Mouse (Mus musculus) limb, embryonic 10.5 days (tissue): ENCODE measurements around the gene Ap1s3. TPM values are rescaled to one million over a fixed set of nuclear protein-coding genes. Genes with fewer than 3 reads are reported as not detected.

Experiments used
- DNase-seq: peaks from one replicate; pipeline ENCODE4 v3.0.0-alpha.2; 2017; ENCODE audit warnings: low spot score
- H3K27ac ChIP-seq: fragments of 300-500 bp; sonication (generic); 2 replicates; pipeline ENCODE4 v1.5.1; 2016; ENCODE audit warnings: mild to moderate bottlenecking
- H3K27me3 ChIP-seq: fragments of 300-500 bp; sonication (generic); 2 replicates; pipeline ENCODE4 v1.6.1; 2016; ENCODE audit warnings: low read depth, mild to moderate bottlenecking; ENCODE audit not compliant: poor library complexity, severe bottlenecking
- H3K36me3 ChIP-seq: fragments of 300-500 bp; sonication (generic); 2 replicates; pipeline ENCODE4 v1.6.1; 2016; ENCODE audit warnings: mild to moderate bottlenecking, moderate library complexity
- H3K4me1 ChIP-seq: fragments of 300-500 bp; sonication (generic); 2 replicates; pipeline ENCODE4 v1.6.1; 2016
- H3K4me3 ChIP-seq: fragments of 300-500 bp; sonication (generic); 2 replicates; pipeline ENCODE4 v1.5.1; 2016; ENCODE audit warnings: mild to moderate bottlenecking, moderate library complexity
- H3K9me3 ChIP-seq: fragments of 300-500 bp; sonication (generic); replicated peaks from 2 replicates; pipeline ENCODE4 v1.6.1; 2016; ENCODE audit warnings: mild to moderate bottlenecking
- WGBS: fragments of 180-500 bp; shearing (Covaris S2); methylation state at CpG from one replicate; pipeline ENCODE4 v1.1.7; 2016; 5-methylcytosine and 5-hydroxymethylcytosine counted together
- polyA plus RNA-seq: library from polyadenylated mRNA; unstranded; fragments of >200 nt; fragmentation: Nextera tagmentation; extraction: Ambion mirVana; gene quantifications from 2 replicates; pipeline ENCODE4 v1.2.1, GENCODE M21; 2016

The Ap1s3 gene
- polyA plus RNA-seq, 1 experiment from 2014 or later, result 0.99 TPM

DNA sequence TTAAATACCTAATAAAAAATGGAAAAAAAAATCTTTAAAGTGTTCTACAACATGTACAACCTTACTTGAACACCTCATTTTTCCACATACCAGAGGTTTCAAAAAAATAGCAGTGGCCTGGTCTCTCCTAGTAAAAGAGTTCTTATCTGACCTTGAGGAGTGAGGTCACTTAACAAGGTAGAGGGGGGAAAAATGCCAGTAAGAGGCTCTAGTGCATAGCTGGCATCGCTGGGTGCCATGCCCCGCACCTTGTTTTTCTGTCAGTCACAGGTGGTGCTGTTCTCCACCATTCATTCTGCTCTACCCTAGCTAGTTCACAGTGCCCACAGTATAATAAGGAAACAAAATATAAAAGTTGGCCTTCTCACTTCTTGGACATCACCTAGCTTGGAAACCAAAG is 16.8 kb downstream of the Ap1s3 start:
- no peaks in the 10 kb centered on the region for H3K27me3 ChIP-seq
- H3K36me3 ChIP-seq, result no peaks in the 10 kb centered on the region
- 89% methylated on average over 2 of the region's 2 CpGs for WGBS
- no peak overlapping the region for H3K4me3 ChIP-seq
- H3K4me1 ChIP-seq, result no peaks in the 10 kb centered on the region
- no peak for DNase-seq
- H3K9me3 ChIP-seq, result no peaks in the 10 kb centered on the region
- no peak overlapping the region for H3K27ac ChIP-seq

DNA sequence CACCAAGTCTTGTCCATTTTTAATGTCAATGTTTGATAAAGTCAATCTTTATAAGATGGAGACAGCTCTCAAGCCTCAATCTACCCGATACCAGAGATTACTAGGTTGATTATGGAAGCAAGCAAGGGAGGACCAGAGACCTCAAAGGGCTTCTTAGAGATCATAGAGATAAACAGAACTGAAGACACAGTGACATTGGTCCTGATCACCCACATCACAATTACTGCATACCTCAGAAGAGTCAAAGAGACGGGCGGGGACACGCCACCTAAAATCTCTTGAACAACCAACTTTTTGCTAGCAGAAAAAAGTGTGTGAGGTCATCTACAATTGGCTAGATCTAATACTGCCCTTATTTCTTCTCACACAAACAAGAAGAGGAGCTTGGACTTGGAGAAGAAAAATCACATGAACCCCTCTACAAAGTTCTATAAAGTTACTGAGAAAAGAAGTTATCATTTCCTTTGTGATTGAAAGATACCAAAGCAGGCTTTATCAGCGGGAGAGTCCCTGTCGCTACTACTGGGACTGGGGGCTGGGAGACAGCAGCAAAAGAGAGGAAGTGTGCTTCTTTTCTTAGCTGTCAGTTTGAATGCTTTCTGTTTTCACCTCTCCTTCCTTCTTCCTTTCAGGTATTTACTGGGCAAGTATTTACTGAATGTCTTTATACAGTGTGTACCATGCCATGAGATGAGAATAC is 28.2 kb downstream of the Ap1s3 start:
- no peak overlapping the region for H3K4me3 ChIP-seq
- H3K9me3 ChIP-seq, result no peaks in the 10 kb centered on the region
- DNase-seq, result no peak
- H3K27ac ChIP-seq, result no peak overlapping the region
- H3K4me1 ChIP-seq, result peaks cover 4% of the 10 kb centered on the region; the same call in 1 of the 2 replicates
- WGBS, result 92% methylated on average over 6 of the region's 6 CpGs
- no peaks in the 10 kb centered on the region for H3K36me3 ChIP-seq
- H3K27me3 ChIP-seq, result no peaks in the 10 kb centered on the region

DNA sequence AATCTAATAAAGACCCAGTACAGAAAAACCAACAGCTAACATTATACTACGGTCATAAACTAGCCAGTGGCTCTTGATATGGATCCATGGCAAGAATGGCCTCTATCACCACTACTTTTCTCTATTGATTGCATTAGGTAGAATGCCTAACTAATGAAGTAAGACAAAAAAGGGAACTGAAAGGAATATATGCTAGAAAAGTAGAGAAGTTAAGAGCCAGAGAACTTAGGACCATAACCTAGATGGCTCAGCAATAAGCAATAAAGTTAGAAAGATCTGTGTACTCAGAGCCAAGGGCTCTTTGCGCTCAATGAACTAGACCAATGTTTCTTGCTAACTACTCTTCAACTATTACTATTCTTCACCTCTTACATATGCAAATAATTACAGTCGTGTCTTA is 29.1 kb downstream of the Ap1s3 start:
- no peak for DNase-seq
- Histone ChIP-seq H3K4me1 (peaks cover 4% of the 10 kb centered on the region; the same call in 1 of the 2 replicates), H3K27me3 (no peaks in the 10 kb centered on the region), H3K9me3 (no peaks in the 10 kb centered on the region), H3K4me3 (no peak overlapping the region), H3K36me3 (no peaks in the 10 kb centered on the region), H3K27ac (no peak overlapping the region)
- 91% methylated on average over 3 of the region's 3 CpGs for WGBS

DNA sequence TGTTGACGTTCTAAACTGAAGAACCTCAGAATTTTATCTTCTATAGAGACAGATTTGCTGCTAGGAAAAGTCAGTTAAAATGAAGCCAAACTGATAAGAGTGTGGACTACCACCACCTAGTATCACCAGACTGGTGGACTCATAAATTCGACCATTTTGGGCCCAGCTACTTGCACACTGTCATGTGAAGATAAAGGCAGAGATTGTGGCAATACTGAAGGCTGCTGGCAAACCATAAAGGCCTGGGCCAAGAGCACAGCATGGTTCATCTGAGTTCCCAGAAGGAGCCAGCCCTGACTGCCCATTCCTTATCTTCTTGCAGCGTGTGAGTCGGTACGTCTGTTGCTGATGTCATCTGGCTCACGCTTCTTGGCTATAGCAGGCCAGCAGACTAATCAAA is 30.4 kb downstream of the Ap1s3 start:
- 87% methylated on average over 6 of the region's 6 CpGs for WGBS
- H3K27me3 ChIP-seq, result no peaks in the 10 kb centered on the region
- no peak overlapping the region for H3K4me3 ChIP-seq
- H3K4me1 ChIP-seq, result peaks cover 4% of the 10 kb centered on the region; the same call in 1 of the 2 replicates
- DNase-seq, result no peak
- H3K27ac ChIP-seq, result no peak overlapping the region
- H3K9me3 ChIP-seq, result no peaks in the 10 kb centered on the region
- no peaks in the 10 kb centered on the region for H3K36me3 ChIP-seq

DNA sequence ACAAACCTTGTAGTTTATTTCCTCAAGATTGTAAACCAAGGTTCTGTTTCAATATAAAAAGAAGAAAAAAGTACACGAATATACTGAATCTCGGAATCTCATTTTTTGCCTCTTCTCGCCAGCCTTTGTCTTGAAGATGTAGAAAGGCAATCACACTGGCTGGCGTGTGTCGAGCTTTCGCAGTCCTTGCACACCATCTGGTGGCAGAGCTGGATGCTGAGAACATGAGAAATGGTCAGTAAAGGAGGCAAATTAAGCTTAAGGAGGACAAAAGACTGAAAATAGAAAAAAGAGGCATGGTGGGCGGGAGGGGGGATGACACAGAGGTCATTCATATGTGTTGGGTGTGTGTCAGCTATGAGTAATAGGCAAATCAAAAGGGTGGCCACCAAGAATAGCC is 31.6 kb downstream of the Ap1s3 start:
- no peaks in the 10 kb centered on the region for H3K27me3 ChIP-seq
- no peaks in the 10 kb centered on the region for H3K9me3 ChIP-seq
- no peaks in the 10 kb centered on the region for H3K36me3 ChIP-seq
- WGBS, result 86% methylated on average over 7 of the region's 7 CpGs
- no peak overlapping the region for H3K27ac ChIP-seq
- peak; percentile 56 for DNase-seq
- no peak overlapping the region for H3K4me3 ChIP-seq
- peaks cover 4% of the 10 kb centered on the region; the same call in 1 of the 2 replicates for H3K4me1 ChIP-seq

DNA sequence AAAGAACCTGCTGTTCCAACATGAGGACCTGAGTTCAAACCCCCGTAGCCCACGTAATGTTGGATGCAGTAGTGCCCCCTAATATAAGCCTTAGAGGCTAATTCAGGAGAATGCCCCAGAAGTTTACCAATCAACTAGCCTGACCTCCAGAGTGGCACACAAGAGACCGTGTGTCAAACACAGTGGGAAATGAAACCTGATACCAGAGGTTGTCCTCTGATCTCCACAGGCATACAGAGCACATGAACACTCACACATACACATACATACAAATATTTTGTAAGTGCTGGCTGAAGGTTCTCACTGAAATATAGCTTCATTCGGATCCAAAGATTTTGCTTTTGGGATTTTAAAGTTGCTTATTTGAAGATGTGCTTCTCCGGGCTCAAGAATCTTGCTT is 32.1 kb downstream of the Ap1s3 start:
- Histone ChIP-seq H3K27ac (no peak overlapping the region), H3K36me3 (no peaks in the 10 kb centered on the region), H3K4me1 (peaks cover 4% of the 10 kb centered on the region; the same call in 1 of the 2 replicates), H3K9me3 (no peaks in the 10 kb centered on the region), H3K4me3 (no peak overlapping the region), H3K27me3 (no peaks in the 10 kb centered on the region)
- 76% methylated on average over 5 of the region's 5 CpGs for WGBS
- DNase-seq, result no peak

DNA sequence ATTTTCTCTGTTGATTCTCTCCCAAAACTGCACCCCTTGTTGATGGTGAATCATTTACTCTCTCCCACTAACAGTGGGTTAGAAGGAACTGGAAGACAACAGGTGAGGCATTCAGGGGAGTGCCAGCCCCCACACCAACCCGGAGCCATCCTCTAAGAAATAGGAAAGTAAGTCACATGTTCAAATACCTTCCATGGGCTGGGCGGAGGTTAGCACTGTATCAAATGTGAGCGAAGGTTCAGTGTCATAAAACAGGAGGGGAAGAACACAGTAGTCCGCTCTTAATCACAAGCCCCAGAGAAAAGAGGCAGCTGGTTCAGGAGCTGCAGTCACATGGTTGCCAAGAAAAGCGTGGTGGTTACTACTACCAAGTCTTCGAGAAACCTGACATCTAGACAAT is 32.7 kb downstream of the Ap1s3 start:
- H3K36me3 ChIP-seq, result no peaks in the 10 kb centered on the region
- no peaks in the 10 kb centered on the region for H3K9me3 ChIP-seq
- no peak overlapping the region for H3K4me3 ChIP-seq
- H3K27me3 ChIP-seq, result no peaks in the 10 kb centered on the region
- peaks cover 4% of the 10 kb centered on the region; the same call in 1 of the 2 replicates for H3K4me1 ChIP-seq
- WGBS, result 93% methylated on average over 6 of the region's 6 CpGs
- DNase-seq, result no peak
- no peak overlapping the region for H3K27ac ChIP-seq

DNA sequence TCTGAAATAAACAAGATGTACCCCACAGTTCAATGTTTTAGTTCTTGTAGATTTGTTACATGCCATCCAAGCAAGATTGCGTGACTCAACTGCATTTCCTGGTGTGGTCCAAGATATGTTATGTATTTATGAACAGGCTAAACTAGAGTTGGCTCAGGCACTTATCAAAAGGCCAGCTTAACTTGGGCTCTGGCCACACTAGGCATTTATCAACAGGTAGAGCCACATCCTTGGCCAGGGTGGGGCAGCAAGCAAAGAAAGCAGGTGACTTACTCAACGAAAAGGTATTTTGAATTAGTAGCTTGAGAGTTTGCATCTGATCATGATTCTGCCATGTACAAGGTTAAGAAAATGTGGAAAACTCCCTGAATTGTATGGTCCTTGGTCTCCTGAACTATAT is 34.0 kb downstream of the Ap1s3 start:
- Histone ChIP-seq H3K4me1 (peaks cover 4% of the 10 kb centered on the region; the same call in 1 of the 2 replicates), H3K9me3 (no peaks in the 10 kb centered on the region), H3K36me3 (no peaks in the 10 kb centered on the region), H3K27me3 (no peaks in the 10 kb centered on the region), H3K27ac (no peak overlapping the region), H3K4me3 (no peak overlapping the region)
- DNase-seq, result no peak
- 94% methylated on average over 2 of the region's 2 CpGs for WGBS

DNA sequence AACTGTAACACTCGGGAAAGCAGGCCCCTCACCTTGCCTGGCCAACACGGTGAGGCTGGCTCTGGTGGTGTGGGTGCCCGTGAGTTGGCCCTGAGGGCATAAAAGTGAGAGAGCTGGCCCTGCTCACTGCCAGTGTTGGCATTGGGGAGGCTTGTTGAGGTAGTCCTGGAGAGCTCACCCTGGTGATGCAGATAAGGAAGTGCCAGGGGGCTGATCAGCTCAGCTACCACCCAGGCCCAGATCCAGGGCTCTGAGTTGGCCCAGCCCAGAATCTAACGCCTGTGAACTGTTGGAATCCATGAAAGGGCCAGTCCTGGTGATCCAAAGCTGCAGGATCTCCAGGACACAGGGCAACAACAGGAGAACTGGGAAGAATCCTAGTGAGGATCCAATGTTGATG is 40.3 kb downstream of the Ap1s3 start:
- no peaks in the 10 kb centered on the region for H3K4me1 ChIP-seq
- H3K9me3 ChIP-seq, result no peaks in the 10 kb centered on the region
- no peak overlapping the region for H3K4me3 ChIP-seq
- WGBS, result 84% methylated on average over 4 of the region's 4 CpGs
- no peak for DNase-seq
- no peak overlapping the region for H3K27ac ChIP-seq
- no peaks in the 10 kb centered on the region for H3K36me3 ChIP-seq
- no peaks in the 10 kb centered on the region for H3K27me3 ChIP-seq

DNA sequence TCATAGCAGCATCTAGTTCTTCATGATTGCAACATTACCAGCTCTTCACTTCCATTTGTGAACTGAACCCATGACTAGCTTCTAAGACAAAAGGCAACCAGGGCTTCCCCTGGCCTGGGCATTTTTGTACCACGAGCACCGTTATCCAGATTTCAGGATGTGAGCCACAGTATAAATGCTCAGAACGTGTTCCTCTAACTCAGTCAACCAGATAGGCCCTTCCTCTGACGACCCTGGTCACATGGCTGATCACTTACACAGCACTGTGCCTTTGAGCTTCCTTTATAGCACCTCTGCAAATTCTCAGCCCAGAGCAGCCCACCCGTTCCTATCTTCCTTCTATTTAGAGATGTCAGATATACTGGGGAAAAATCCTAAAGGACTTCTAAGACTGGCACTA is 42.0 kb downstream of the Ap1s3 start:
- Histone ChIP-seq H3K27ac (no peak overlapping the region), H3K27me3 (no peaks in the 10 kb centered on the region), H3K36me3 (no peaks in the 10 kb centered on the region), H3K4me1 (no peaks in the 10 kb centered on the region), H3K4me3 (no peak overlapping the region), H3K9me3 (no peaks in the 10 kb centered on the region)
- WGBS, result 80% methylated on average over 5 of the region's 5 CpGs
- DNase-seq, result no peak

DNA sequence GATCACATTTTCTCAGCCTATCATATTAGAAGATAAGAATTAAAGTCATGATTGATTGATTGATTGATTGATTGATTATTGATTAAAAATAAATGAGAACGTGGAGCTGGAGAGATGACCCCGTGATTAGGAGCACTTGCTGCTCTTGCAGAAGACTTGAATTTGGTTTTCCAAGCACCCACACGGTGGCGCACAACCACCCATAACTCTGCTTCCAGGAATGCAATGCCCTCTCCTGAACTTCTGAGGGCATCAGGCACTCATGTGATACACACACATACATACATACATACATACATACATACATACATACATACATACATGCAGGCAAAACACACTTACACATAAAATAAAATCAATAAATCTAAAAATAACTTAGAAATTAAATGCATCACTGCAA is 45.6 kb downstream of the Ap1s3 start:
- no peaks in the 10 kb centered on the region for H3K4me1 ChIP-seq
- no peak for DNase-seq
- no peaks in the 10 kb centered on the region for H3K36me3 ChIP-seq
- H3K27ac ChIP-seq, result no peak overlapping the region
- no peak overlapping the region for H3K4me3 ChIP-seq
- 58% methylated on average over 4 of the region's 4 CpGs for WGBS
- no peaks in the 10 kb centered on the region for H3K9me3 ChIP-seq
- H3K27me3 ChIP-seq, result no peaks in the 10 kb centered on the region

DNA sequence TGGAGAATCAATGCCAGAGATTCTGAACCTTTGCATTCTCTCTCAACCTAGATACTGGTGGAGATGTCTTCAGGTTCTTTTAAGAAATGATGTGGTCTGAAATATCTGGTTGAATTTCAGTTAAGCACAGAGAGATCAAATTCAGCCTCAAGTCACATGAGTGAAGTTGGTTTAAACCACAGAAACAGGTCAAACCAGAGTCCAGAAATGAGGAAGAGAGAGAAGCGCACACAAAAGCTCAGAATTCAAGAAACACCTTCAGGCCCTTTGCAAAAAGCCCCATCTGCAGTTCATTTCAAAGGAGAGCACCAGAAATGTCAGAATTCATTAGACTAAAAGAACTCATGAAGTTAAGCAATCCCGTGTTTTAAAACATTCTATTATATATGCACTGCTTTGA is 52.3 kb downstream of the Ap1s3 start:
- WGBS, result 92% methylated on average over 2 of the region's 2 CpGs

DNA sequence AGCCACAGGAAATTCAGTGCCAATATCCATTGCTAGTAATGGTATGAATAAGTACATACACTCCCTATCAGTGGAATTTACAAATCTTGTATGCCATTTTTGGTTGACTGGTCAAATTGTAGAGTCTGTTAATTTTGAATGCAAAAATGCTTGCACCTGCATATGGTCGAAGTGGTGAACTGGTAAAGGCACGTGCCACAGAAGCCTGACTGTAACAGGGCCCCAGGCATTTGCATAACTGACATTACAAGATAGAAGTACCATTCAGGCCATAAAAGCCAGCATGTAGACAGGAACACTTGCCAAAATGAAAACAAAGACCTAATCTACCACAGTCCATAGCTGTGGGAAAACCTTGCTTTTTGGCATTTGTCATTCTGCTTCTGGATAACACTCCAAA is 55.3 kb downstream of the Ap1s3 start:
- Histone ChIP-seq H3K27ac (no peak overlapping the region), H3K27me3 (no peaks in the 10 kb centered on the region), H3K36me3 (peaks cover 6% of the 10 kb centered on the region), H3K4me1 (no peaks in the 10 kb centered on the region), H3K9me3 (peaks cover 4% of the 10 kb centered on the region; the same call in 1 of the 2 replicates), H3K4me3 (no peak overlapping the region)
- WGBS, result 88% methylated on average over 2 of the region's 2 CpGs
- DNase-seq, result no peak

More for the DNA sequence above, 52.3 kb downstream of the Ap1s3 start:
- Histone ChIP-seq H3K27ac (no peak overlapping the region), H3K9me3 (peaks cover 2% of the 10 kb centered on the region; the same call in 1 of the 2 replicates), H3K27me3 (no peaks in the 10 kb centered on the region), H3K4me3 (no peak overlapping the region), H3K36me3 (peaks cover 4% of the 10 kb centered on the region), H3K4me1 (no peaks in the 10 kb centered on the region)
- no peak for DNase-seq

DNA sequence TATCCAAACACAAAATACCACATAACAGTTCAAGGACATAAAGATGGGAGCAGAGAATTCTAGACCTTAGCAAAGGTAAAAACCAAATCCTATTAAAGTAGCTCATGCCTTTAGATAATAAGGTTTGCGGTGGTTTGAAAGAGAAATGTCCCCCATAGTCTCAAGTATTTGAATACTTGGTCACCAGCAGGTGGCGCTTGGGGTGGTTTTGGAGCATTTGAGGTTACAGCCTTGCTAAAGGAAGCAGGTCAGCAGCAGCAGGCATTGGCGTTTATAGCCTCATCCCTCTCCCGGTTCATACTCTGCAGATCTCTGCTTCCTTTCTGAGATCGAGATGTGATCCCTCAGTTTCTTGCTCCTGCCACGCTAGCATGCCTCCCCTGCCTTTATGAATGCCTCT is 57.3 kb downstream of the Ap1s3 start:
- H3K9me3 ChIP-seq, result peaks cover 4% of the 10 kb centered on the region; the same call in 1 of the 2 replicates
- peaks cover 6% of the 10 kb centered on the region for H3K36me3 ChIP-seq
- no peaks in the 10 kb centered on the region for H3K27me3 ChIP-seq
- no peaks in the 10 kb centered on the region for H3K4me1 ChIP-seq
- H3K4me3 ChIP-seq, result no peak overlapping the region
- H3K27ac ChIP-seq, result no peak overlapping the region
- no peak for DNase-seq
- WGBS, result 95% methylated on average over 6 of the region's 6 CpGs
